Mouse (Mus musculus): ENCODE results near the gene Rccd1.

The Rccd1 gene

DNA sequence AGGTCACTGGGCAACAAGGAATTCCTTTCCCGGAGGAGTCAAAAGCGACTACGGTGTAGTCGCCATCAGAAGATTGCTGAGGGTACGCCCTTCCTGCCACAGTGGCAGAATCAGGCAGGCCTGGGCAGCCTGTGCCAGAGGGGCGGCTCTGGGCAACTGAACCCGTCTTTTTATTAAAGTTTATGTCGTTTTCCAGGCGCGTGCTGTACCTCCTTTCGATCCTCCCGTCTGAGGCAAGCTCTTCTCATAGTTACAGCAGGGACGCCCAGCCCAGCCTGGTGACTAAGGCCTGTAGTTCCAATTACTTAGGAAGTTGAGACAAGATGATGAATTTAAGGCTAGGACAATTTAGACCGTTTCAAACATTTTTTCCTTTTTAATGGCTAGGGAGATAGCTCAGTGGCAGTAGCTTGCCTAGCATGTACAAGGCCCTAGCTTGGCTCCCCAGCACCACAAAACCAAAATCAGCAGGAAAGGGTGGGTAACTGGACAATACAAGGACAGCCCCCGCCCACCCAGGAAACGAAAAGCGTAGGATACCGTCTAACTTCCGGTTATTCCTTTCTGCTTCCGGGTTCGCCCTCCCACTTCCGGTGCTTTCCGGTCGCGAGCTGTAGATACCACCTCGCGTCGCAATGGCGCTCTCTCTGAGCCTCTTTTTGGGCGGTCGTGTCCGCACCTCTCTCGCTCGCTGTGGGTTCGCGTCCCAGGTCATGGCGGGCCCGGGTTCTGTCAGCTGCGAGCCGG, 63.5 kb downstream of the Rccd1 start, which contains the start of gene Ngrn:
Gene Ngrn (plus strand): TSS at position 591 of the 747 bp plus-strand sequence.
- peak; percentile 90 for DNase-seq (ENCODE audit: inconsistent ontology term)

GRCm38 (mm10) chr7:80257706-80258105, 66.5 kb downstream of the Rccd1 start:
- DNase-seq (ENCODE audit: inconsistent ontology term), result no peak

DNA sequence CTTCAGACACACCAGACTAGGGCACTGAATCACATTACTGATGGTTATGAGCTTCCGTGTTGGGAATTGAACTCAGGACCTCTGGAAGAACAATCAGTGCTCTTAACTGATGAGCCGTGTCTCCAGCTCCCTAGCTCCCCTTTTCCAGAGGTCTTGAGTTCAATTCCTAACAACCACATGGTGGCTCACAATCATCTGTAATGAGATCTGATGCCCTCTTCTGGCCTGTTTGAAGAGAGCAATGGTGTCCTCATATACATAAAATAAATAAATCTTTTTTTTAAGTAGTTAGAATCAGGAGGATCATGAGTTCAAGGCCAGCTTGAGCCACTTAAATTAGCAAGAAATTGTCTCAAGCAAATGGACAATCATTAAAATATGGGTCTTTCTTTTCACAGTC, 68.3 kb downstream of the Rccd1 start:
- no peak for DNase-seq (ENCODE audit: inconsistent ontology term)

DNA sequence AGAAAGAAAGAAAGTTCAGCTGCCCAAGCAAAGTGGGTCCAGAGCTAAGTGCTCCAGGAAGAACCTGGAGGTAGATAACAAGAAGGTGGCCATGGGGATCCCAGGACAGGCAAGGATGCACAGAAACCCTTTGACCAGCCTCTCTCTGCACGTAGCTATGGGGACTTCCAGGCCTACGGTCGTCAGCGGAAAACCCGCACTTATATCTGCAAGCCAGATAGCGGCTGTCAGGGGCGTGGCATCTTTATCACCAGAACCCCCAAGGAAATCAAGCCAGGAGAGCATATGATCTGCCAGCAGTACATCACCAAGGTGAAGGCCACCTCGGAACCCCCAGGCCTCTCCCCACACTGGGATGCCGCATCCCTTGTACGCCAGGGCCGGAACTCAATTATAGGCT, 71.4 kb downstream of the Rccd1 start:
- no peak for DNase-seq (ENCODE audit: inconsistent ontology term)

- DNase-seq (ENCODE audit: inconsistent ontology term), result no peak
These were observed 71.8 kb downstream of the Rccd1 start for GRCm38 (mm10) chr7:80252437-80252836.

GRCm38 (mm10) chr7:80246859-80247258, 77.4 kb downstream of the Rccd1 start:
- no peak for DNase-seq (ENCODE audit: inconsistent ontology term)

DNA sequence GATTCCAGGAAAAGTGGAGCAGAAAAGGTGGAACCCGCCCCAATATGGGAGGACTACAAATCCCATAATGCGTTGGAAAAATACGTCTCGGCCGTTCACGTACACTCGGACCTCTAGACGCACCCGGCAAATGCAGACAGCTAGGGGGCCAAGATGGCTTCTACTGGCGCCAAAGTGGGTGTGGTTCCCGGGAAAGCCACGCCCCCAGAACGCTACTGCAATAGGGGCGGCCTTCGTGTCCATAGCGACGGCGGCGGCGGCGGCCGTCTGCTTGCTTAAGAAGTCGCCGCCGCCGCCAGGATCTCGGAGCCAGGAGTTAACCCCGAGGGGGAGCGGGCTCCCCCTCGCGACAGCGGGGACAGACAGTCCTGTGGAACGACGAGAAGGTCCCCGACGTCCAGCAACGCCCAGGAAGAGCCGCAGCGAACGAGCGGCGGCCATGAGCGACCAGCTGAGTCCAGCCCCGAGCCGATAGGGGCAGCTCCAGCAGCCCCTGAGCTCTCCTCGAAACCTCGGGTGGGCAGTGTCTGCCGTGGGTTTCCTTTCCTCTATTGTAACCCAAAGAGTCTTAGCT, 78.0 kb downstream of the Rccd1 start, which contains the start of gene Ttll13:
Gene Ttll13 (plus strand): TSS at position 229 of the 574 bp plus-strand sequence.
- peak; percentile 99 for DNase-seq (ENCODE audit: inconsistent ontology term)

DNA sequence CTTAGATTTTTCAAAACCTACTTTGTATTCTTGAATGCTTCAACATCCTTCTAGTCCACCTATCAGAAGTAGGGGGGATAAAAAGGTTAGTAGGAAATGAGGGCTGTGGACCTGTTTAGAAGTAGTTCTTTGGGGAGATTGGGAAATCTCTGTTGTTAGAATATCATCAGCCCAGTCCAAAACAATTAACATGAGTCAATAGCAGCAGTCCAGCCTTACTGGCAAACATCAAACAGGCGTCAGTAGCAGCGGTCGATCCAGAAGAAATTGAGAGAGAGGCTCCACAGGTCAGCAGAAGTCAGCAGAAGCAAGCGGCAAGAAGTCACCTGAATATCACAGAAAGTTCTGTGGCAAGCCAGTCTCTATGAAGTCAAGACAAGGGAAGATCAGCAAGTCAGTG, 79.4 kb downstream of the Rccd1 start:
- DNase-seq (ENCODE audit: inconsistent ontology term), result no peak
